Mouse (Mus musculus) intestine, embryonic 14.5 days (tissue): ENCODE data around the gene Actg1. TPM values are rescaled to one million over a fixed set of nuclear protein-coding genes. Genes with fewer than 3 reads are reported as not detected.
A peak's percentile ranks its signal among the peaks of the same experiment; 100 is the strongest.

ENCODE experiments used
- ATAC-seq: fragments of 200-750 bp; cut with Nextera tagmentation; replicated peaks from 2 replicates; pipeline ENCODE4 v1.8.0; 2017; ENCODE audit warnings: low read depth, moderate number of reproducible peaks, moderate TSS enrichment, moderate library complexity; ENCODE audit not compliant: low FRiP score, low TSS enrichment
- DNase-seq: peaks from one replicate; pipeline ENCODE4 v3.0.0-alpha.2; 2018; ENCODE audit warnings: low spot score
- H3K27ac ChIP-seq: fragments of 300-500 bp; sonication (generic); 2 replicates; pipeline ENCODE4 v1.5.1; 2014; ENCODE audit warnings: low read depth, mild to moderate bottlenecking, control low read depth
- H3K27me3 ChIP-seq: fragments of 300-500 bp; sonication (generic); replicated peaks from 2 replicates; pipeline ENCODE4 v1.6.1; 2014; ENCODE audit warnings: low read length, control low read depth; ENCODE audit not compliant: control insufficient read depth, insufficient read depth
- H3K36me3 ChIP-seq: fragments of 300-500 bp; sonication (generic); 2 replicates; pipeline ENCODE4 v1.6.1; 2014; ENCODE audit warnings: low read length, control low read depth; ENCODE audit not compliant: control insufficient read depth, insufficient read depth
- H3K4me1 ChIP-seq: fragments of 300-500 bp; sonication (generic); replicated peaks from 2 replicates; pipeline ENCODE4 v1.6.1; 2014; ENCODE audit warnings: low read length, control low read depth, mixed read lengths; ENCODE audit not compliant: control insufficient read depth, insufficient read depth
- H3K4me2 ChIP-seq: fragments of 300-500 bp; sonication (generic); 2 replicates; pipeline ENCODE4 v1.6.1; 2014; ENCODE audit warnings: low read length
- H3K4me3 ChIP-seq: fragments of 300-500 bp; sonication (generic); 2 replicates; pipeline ENCODE4 v1.5.1; 2014; ENCODE audit warnings: low read depth, low read length, control low read depth, mixed read lengths
- H3K9ac ChIP-seq: fragments of 300-500 bp; sonication (generic); 2 replicates; pipeline ENCODE4 v1.6.1; 2014; ENCODE audit warnings: mild to moderate bottlenecking, low read length
- H3K9me3 ChIP-seq: fragments of 300-500 bp; sonication (generic); 2 replicates; pipeline ENCODE4 v1.6.1; 2016; ENCODE audit warnings: low read length, control low read depth; ENCODE audit not compliant: control insufficient read depth
- WGBS: fragments of 180-500 bp; shearing (Covaris S2); extraction: QIAGEN DNeasy Blood & Tissue Kit; methylation state at CpG from one replicate; pipeline ENCODE4 v1.1.7; 2014; 5-methylcytosine and 5-hydroxymethylcytosine counted together
- polyA plus RNA-seq: library from polyadenylated mRNA; unstranded; fragments of >200 nt; fragmentation: Nextera tagmentation; extraction: Ambion mirVana; gene quantifications from 2 replicates; pipeline ENCODE4 v1.2.1, GENCODE M21; 2014

The Actg1 gene
- 2,797 and 3,021 TPM in 2 replicates for polyA plus RNA-seq

GRCm38 (mm10) chr11:120347791-120348683, at the start of gene Actg1:
Actg1 (minus strand) TSS chr11:120348542.
- peak; percentile 96 for DNase-seq
- Histone ChIP-seq H3K4me2 (peak within 1 kb of the TSS; percentile 89), H3K4me3 (peak within 1 kb of the TSS; percentile 98), H3K9me3 (no peaks in the 10 kb centered on the region), H3K9ac (peak within 1 kb of the TSS; percentile 100), H3K36me3 (peaks cover 19% of the 10 kb centered on the region), H3K4me1 (peaks cover 24% of the 10 kb centered on the region), H3K27ac (peak within 1 kb of the TSS; percentile 100), H3K27me3 (no peaks in the 10 kb centered on the region)
- peak; percentile 69 for ATAC-seq
- under 1% methylated on average over 82 of the region's 103 CpGs for WGBS

GRCm38 (mm10) chr11:120397602-120398001, 49.3 kb upstream of the Actg1 start:
- ATAC-seq (no peak), DNase-seq (no peak)
- 80% methylated on average over 2 of the region's 2 CpGs for WGBS
- no peak overlapping the region for H3K4me2 ChIP-seq
- H3K4me3 ChIP-seq: no peak overlapping the region
- no peaks in the 10 kb centered on the region for H3K4me1 ChIP-seq
- no peaks in the 10 kb centered on the region for H3K9me3 ChIP-seq
- peaks cover 80% of the 10 kb centered on the region for H3K36me3 ChIP-seq
- no peaks in the 10 kb centered on the region for H3K27me3 ChIP-seq
- no peak overlapping the region for H3K27ac ChIP-seq
- H3K9ac ChIP-seq: no peak overlapping the region

GRCm38 (mm10) chr11:120395661-120396060, 47.3 kb upstream of the Actg1 start:
- no peaks in the 10 kb centered on the region for H3K27me3 ChIP-seq
- no peak overlapping the region for H3K4me3 ChIP-seq
- ATAC-seq (no peak), DNase-seq (no peak)
- no peak overlapping the region for H3K4me2 ChIP-seq
- H3K27ac ChIP-seq: no peak overlapping the region
- H3K4me1 ChIP-seq: no peaks in the 10 kb centered on the region
- no peaks in the 10 kb centered on the region for H3K9me3 ChIP-seq
- 85% methylated on average over 4 of the region's 4 CpGs for WGBS
- H3K9ac ChIP-seq: no peak overlapping the region
- H3K36me3 ChIP-seq: peaks cover 66% of the 10 kb centered on the region

- no peaks in the 10 kb centered on the region for H3K9me3 ChIP-seq
- H3K4me1 ChIP-seq: no peaks in the 10 kb centered on the region
- H3K4me2 ChIP-seq: no peak overlapping the region
- DNase-seq: no peak
- H3K27me3 ChIP-seq: no peaks in the 10 kb centered on the region
- 93% methylated on average over 9 of the region's 9 CpGs for WGBS
- H3K9ac ChIP-seq: no peak overlapping the region
- ATAC-seq: no peak
- no peak overlapping the region for H3K4me3 ChIP-seq
- peaks cover 69% of the 10 kb centered on the region for H3K36me3 ChIP-seq
- H3K27ac ChIP-seq: no peak overlapping the region
These were observed 40.2 kb upstream of the Actg1 start for GRCm38 (mm10) chr11:120388580-120388979.

GRCm38 (mm10) chr11:120387157-120387556, 38.8 kb upstream of the Actg1 start:
- H3K36me3 ChIP-seq: peaks cover 71% of the 10 kb centered on the region
- H3K4me3 ChIP-seq: no peak overlapping the region
- 69% methylated on average over 2 of the region's 2 CpGs for WGBS
- no peak for DNase-seq
- H3K4me2 ChIP-seq: no peak overlapping the region
- H3K9ac ChIP-seq: no peak overlapping the region
- no peak overlapping the region for H3K27ac ChIP-seq
- no peaks in the 10 kb centered on the region for H3K9me3 ChIP-seq
- no peaks in the 10 kb centered on the region for H3K27me3 ChIP-seq
- no peak for ATAC-seq
- no peaks in the 10 kb centered on the region for H3K4me1 ChIP-seq

- 91% methylated on average over 6 of the region's 6 CpGs for WGBS
- no peak overlapping the region for H3K27ac ChIP-seq
- H3K27me3 ChIP-seq: no peaks in the 10 kb centered on the region
- no peak overlapping the region for H3K4me3 ChIP-seq
- H3K9ac ChIP-seq: no peak overlapping the region
- no peaks in the 10 kb centered on the region for H3K4me1 ChIP-seq
- DNase-seq: no peak
- H3K36me3 ChIP-seq: peaks cover 76% of the 10 kb centered on the region
- no peak for ATAC-seq
- no peaks in the 10 kb centered on the region for H3K9me3 ChIP-seq
- H3K4me2 ChIP-seq: no peak overlapping the region
These were observed 38.3 kb upstream of the Actg1 start for GRCm38 (mm10) chr11:120386632-120387031.

GRCm38 (mm10) chr11:120382509-120382908, 34.2 kb upstream of the Actg1 start:
- peaks cover 13% of the 10 kb centered on the region for H3K4me1 ChIP-seq
- WGBS: 93% methylated on average over 9 of the region's 9 CpGs
- H3K27me3 ChIP-seq: no peaks in the 10 kb centered on the region
- peaks cover 78% of the 10 kb centered on the region for H3K36me3 ChIP-seq
- no peak overlapping the region for H3K9ac ChIP-seq
- no peak overlapping the region for H3K4me3 ChIP-seq
- no peak for ATAC-seq
- no peaks in the 10 kb centered on the region for H3K9me3 ChIP-seq
- DNase-seq: no peak
- no peak overlapping the region for H3K4me2 ChIP-seq
- no peak overlapping the region for H3K27ac ChIP-seq

GRCm38 (mm10) chr11:120381157-120381556, 32.8 kb upstream of the Actg1 start:
- Histone ChIP-seq H3K9ac (no peak overlapping the region), H3K27ac (no peak overlapping the region), H3K4me1 (peaks cover 16% of the 10 kb centered on the region), H3K36me3 (peaks cover 77% of the 10 kb centered on the region), H3K4me3 (no peak overlapping the region), H3K4me2 (no peak overlapping the region), H3K27me3 (no peaks in the 10 kb centered on the region), H3K9me3 (no peaks in the 10 kb centered on the region)
- WGBS: 90% methylated on average over 4 of the region's 4 CpGs
- ATAC-seq (no peak), DNase-seq (no peak)

- DNase-seq (no peak), ATAC-seq (no peak)
- Histone ChIP-seq H3K36me3 (peaks cover 78% of the 10 kb centered on the region), H3K4me3 (no peak overlapping the region), H3K27me3 (no peaks in the 10 kb centered on the region), H3K4me2 (no peak overlapping the region), H3K27ac (no peak overlapping the region), H3K9ac (no peak overlapping the region), H3K9me3 (no peaks in the 10 kb centered on the region), H3K4me1 (peaks cover 16% of the 10 kb centered on the region)
- 94% methylated on average over 3 of the region's 3 CpGs for WGBS
These were observed 31.9 kb upstream of the Actg1 start for GRCm38 (mm10) chr11:120380271-120380670.
